Mouse (Mus musculus) thymus, adult 2 months (tissue): ENCODE measurements around the gene Slc4a4.

ENCODE experiments used
- CTCF ChIP-seq: fragments of 200-500 bp; IDR thresholded peaks from 2 replicates; pipeline ENCODE4 v1.5.1; 2012; ENCODE audit warnings: mild to moderate bottlenecking, control low read depth, low read length, moderate library complexity, borderline replicate concordance; ENCODE audit not compliant: control insufficient read depth, poor library complexity, insufficient read depth; ENCODE audit errors: extremely low read depth
- POLR2A ChIP-seq: fragments of 200-500 bp; IDR thresholded peaks from 2 replicates; pipeline ENCODE4 v1.6.1; 2012; ENCODE audit warnings: mild to moderate bottlenecking, low read length, control low read depth, moderate library complexity; ENCODE audit not compliant: control insufficient read depth, poor library complexity, insufficient read depth; ENCODE audit errors: extremely low read depth

DNA sequence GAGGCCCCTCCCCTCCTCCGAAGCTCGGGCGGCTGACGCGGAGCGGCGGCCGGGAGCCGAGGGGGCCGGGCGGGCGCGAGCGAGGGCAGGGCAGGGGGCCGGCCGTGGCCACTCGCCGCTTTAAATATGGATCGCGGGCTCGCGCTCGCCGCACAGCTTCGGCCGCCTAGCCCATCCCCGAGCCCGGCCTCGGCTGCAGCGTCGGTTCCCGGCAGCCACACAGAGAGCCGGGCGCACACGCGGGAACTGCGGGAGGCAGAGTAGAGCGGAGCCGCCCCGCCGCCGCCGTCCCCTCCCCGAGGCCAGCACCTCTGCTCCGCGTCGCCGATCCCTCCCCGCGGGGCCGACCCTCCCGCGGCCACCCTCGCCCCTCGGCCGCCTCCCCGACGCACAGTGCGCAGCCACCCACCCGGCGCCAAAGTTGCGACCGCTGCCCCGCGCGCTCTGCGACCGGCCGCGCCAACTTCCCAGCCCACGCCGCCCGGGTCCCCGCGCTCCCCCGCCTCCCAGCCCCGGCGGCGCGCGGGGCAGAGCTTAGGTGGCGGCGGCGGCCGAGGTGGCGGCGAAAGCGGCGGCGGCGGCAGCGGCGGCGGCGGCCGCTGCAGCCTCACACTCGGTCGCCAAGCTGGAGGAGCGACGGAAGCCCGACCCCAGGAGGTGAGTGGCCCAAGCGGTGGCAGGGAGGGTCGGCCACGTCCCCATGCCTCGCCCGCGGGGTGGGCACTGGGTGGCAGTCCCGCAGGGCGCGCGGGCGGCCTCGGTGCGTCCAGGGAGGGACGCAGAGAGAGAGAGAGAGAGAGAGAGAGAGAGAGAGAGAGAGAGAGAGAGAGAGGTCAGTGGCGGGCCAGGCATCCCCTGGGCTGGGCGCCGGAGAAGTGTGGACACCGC lies at the start of gene Slc4a4:
- TF ChIP-seq POLR2A, result no peak
- no peak for TF ChIP-seq CTCF
